Mouse (Mus musculus): Measurements from ENCODE around the gene Acbd5. TPM values are rescaled to one million over a fixed set of nuclear protein-coding genes. Genes with fewer than 3 reads are reported as not detected.
A peak's percentile ranks its signal among the peaks of the same experiment; 100 is the strongest.

Gene Acbd5
- total RNA-seq, 2 experiments from 2014 or later: 18.2 to 21.1 TPM

GRCm38 (mm10) chr2:23068370-23068737, 387 bp downstream of the Acbd5 start:
- ATAC-seq (replicated peaks; ENCODE audit: poor library complexity): peak; percentile 32

- ATAC-seq (replicated peaks; ENCODE audit: poor library complexity): peak; percentile 75
Observed at GRCm38 (mm10) chr2:23068894-23069744, 1.2 kb downstream of the Acbd5 start.

- ATAC-seq (replicated peaks; ENCODE audit: poor library complexity): no peak
Observed at GRCm38 (mm10) chr2:23070491-23070890, 2.5 kb downstream of the Acbd5 start.

DNA sequence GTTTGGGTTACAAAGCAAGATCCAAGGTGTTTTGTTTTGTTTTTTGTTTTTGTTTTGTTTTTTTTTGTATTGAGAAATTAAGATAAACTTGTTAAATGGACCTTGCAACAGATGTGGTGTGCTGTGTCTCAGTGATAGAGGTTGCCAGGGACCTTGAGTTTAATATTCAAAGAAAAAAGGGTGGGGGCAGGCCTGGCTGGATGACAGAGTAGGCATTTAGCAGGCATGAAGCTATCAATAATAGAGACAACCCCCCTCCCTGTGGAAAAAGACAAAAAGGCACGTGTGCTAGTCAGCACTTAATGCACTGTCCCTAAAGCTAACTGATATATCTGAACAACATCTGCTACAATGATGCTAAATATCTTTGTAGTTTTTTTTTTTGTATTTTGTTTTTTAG, 3.4 kb downstream of the Acbd5 start:
- ATAC-seq (replicated peaks; ENCODE audit: poor library complexity): no peak

DNA sequence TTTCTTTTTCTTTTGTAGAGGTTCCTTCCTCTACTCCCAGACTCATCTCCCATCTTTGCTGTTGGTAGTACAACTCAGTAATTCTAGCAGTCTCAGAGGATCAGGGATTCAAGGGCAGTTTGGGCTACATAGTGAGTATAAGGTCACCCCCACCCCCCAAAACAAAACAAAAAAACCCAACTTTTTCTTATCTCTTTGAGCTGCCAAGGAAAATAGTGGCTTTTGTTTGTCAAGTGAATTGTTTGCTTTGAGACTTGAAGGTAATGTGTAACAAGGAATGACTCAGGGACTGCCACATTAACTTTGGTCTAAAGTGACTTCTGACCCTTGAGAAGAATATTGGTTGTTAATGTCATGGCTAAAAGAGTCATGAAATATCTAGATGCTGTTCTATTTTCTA, 7.9 kb downstream of the Acbd5 start:
- ATAC-seq (replicated peaks; ENCODE audit: poor library complexity): no peak

DNA sequence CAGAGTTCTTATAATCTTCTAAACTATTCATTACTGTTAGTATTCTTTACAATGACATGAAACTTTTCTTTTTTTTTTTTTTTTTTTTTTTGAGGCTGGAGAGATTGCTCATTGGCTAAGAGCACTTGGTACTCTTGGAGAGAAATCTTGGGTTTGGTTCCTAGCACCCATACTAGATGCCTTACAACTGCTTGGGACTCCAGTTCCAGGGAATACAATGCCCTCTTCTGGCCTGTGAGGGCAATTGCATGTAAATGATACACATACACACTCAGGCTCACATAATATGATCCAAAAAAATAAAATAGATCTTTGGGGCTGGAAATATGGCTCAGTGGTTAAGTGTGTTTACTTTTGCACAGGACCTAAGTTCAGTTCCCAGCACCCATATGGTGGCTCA, 8.8 kb downstream of the Acbd5 start:
- 0 out of 2 replicates have a peak, but pooled peaks have one; percentile 29 for ATAC-seq (replicated peaks; ENCODE audit: poor library complexity)

GRCm38 (mm10) chr2:23077693-23078092, 9.7 kb downstream of the Acbd5 start:
- no peak for ATAC-seq (replicated peaks; ENCODE audit: poor library complexity)

DNA sequence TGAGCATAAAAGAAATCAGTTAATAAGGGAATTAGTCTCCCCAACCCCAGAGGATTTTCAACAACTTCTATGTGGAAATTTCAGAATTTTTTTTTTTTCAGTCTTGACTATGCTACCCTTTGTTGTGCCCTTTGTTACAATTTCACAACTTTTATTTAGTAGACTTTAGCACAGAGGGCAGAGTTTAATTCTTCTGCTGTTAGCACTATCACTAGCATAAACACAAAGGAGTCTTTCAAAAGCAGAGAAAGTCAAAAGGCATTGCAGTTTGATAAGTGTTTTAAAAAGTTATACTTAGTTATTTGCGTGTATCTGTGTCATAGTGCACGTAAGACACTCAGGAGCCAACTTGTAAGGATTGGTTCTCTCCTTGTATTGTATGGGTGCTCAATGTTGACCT, 10.6 kb downstream of the Acbd5 start:
- ATAC-seq (replicated peaks; ENCODE audit: poor library complexity): no peak

- peak; percentile 61 for ATAC-seq (replicated peaks; ENCODE audit: poor library complexity)
Observed at GRCm38 (mm10) chr2:23084540-23084939, 16.6 kb downstream of the Acbd5 start.

GRCm38 (mm10) chr2:23092216-23092615, 24.2 kb downstream of the Acbd5 start:
- peak; percentile 96 for ATAC-seq (replicated peaks; ENCODE audit: poor library complexity)

- peak; percentile 71 for ATAC-seq (replicated peaks; ENCODE audit: poor library complexity)
Observed at GRCm38 (mm10) chr2:23097028-23097427, 29.1 kb downstream of the Acbd5 start.

DNA sequence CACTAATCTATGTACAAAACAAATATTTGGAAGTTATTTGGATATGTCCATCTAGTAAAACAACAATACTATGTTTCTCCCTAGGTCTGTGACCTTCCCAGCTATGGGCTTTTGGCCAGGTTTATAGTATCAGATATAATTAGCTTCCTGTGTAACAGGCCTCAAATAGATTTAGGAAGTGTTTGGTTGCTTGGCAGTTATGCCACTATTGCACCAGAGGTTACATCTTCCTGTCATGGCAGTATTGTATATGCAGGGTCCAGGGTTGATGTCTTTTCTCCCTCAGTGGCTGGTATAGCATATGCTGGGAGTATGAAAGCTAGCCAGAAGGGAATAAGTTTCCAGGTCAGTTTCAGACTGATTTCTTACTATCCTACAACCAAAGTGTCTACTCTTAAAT, 34.3 kb downstream of the Acbd5 start:
- peak; percentile 57 for ATAC-seq (replicated peaks; ENCODE audit: poor library complexity)

DNA sequence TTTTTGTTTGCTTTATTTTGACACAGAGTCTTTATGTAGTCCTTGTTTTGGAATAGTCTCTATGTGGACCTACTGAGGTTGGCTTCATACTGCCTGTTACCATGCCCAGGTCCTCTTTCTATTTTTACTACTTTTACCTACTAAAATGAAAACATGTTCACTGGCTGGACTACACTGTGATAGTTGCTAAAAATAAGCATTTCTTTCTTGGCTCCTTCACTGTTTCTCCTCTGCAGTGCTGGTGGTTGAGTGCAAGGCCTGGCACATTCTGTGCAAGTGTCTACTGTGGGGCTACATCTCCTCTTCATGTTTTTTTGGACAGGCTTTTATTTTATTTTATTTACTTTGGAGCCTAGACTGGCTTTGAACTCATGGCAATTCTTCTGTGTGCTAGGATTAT, 51.6 kb downstream of the Acbd5 start:
- ATAC-seq (replicated peaks; ENCODE audit: poor library complexity): no peak

GRCm38 (mm10) chr2:23155199-23155621, 87.2 kb downstream of the Acbd5 start:
- peak; percentile 9 for ATAC-seq (replicated peaks; ENCODE audit: poor library complexity)

- peak; percentile 85 for ATAC-seq (replicated peaks; ENCODE audit: poor library complexity)
Observed at GRCm38 (mm10) chr2:23155777-23156607, 88.0 kb downstream of the Acbd5 start, which contains the start of the genes Mastl and Yme1l1. Gene Mastl, minus strand, starts transcription at chr2:23156024. Gene Yme1l1, plus strand, starts transcription at chr2:23156369.

DNA sequence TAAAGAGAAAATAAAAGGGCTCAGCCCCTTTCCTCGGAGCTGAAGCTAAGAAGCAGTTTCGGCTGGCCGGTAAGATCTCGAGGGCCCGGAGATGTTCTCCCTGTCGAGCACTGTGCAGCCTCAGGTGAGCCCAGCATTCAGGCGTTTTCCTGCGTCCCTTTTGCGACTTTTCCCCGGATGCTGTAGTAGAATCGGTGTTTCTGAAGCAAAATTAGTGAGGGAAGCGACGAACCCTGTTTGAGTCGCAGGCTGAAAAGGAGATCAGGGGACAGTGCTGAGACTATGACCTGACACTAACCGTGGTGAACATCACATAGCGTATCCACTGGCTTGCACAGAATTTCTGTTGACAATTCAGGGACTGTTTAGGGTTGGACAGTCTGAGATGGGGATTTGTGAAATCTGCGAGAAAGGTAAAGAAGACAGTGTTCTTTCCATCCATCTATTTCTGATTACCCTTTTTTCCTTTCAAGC, 88.7 kb downstream of the Acbd5 start:
- peak; percentile 43 for ATAC-seq (replicated peaks; ENCODE audit: poor library complexity)

Other genes starting within 250 kb of the Acbd5 start
- gene Pdss1, start 172.6 kb upstream of the Acbd5 start, total RNA-seq (2015): 54.4 and 56.2 TPM in 2 replicates
- gene Pdss1, start 172.6 kb upstream of the Acbd5 start, total RNA-seq (2017): 29.1 and 34.8 TPM in 2 replicates
- gene Abi1, start 27.9 kb upstream of the Acbd5 start, total RNA-seq (2015): 82.2 and 84.2 TPM in 2 replicates
- gene Abi1, start 27.9 kb upstream of the Acbd5 start, total RNA-seq (2017): 90.0 and 111 TPM in 2 replicates
- gene Mastl, start 87.9 kb downstream of the Acbd5 start, total RNA-seq (2015): 12.6 and 13.3 TPM in 2 replicates
- gene Mastl, start 87.9 kb downstream of the Acbd5 start, total RNA-seq (2017): 8.6 and 12.6 TPM in 2 replicates
- 73.7 and 86.4 TPM in 2 replicates for gene Yme1l1, start 88.2 kb downstream of the Acbd5 start, total RNA-seq (2015)
- gene Yme1l1, start 88.2 kb downstream of the Acbd5 start, total RNA-seq (2017): 88.8 and 105 TPM in 2 replicates
- not detected in 2 replicates for gene 4931423N10Rik, start 139.3 kb downstream of the Acbd5 start, total RNA-seq (2015)
- gene 4931423N10Rik, start 139.3 kb downstream of the Acbd5 start, total RNA-seq (2017): 0.62 TPM in 1 of 2 replicates, not detected in the other

All from megakaryocyte progenitor cell, adult 5-6 weeks (primary cell).